Mouse (Mus musculus): ENCODE measurements at regions not wholly inside any gene's neighbourhood (a gene's known extent, or its start where the extent isn't known, plus 50 kb on each side); places are given as distances from the start of the nearest gene placed in this dataset.
"Not testable (repeated sequence)": the region's sequence is repeated elsewhere in the genome, so short reads cannot be mapped to it uniquely, and the experiment has no call there.

DNA sequence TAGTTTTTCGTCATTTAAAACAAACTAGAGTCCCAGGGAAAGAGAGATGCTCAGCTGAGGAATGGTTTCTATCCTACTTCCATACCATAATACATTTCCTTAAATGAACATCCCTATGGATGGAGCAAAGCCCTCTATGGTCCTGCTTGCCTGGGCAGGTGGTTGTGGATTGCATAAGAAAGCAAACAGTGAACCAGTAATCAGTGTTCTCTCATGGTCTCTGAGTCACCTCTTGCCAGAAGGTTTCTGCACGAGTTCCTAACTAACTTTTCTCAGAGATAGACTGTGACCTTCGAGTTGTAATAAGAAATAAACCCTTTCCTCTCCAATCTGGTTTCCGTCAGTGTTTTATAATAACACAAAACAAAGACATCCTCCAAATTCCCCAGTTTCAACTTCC lies 62.9 kb upstream of the Bet1 start:
- DNase-seq (ENCODE audit: low spot score) = peak; percentile 7

DNA sequence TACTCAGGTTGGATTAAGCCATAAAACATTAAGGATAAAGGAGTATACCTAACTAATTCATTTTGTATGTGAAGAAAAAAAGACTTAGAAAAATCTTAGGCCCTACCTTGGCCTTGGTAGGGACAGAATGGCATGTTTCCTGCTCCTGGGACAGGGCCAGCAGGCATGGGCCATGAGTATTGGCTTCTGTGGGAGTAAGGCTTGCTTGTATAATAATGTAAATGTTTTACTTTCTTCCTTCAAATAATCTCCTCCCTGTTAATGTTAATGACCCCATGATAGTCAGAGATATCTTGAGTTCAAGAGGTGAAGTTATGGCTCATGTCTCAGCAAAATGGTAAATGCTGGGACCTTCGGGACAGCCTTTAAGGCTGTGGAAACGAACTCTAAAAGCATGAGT lies 71.5 kb upstream of the Bet1 start:
- DNase-seq (ENCODE audit: low spot score) = no peak

DNA sequence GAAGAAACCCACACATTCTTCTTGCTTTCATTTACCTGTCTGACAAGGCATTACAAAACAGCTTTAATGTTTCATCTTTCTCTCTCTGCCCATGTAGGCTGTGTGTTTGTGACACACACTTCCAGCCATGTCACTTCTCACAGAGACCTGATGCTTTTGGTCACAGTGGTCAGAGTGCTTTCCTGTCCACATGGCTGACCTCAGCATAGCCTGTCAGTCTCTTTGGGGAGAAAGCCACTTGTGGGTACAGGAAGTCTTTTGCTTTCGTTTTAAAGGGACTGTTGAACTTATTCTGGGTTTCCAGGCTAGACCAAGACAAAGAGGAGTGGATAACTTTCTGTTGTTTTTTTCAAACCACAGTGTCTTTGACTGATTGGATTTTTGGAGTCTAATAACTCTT lies 77.0 kb upstream of the Bet1 start:
- no peak for DNase-seq (ENCODE audit: low spot score)

DNA sequence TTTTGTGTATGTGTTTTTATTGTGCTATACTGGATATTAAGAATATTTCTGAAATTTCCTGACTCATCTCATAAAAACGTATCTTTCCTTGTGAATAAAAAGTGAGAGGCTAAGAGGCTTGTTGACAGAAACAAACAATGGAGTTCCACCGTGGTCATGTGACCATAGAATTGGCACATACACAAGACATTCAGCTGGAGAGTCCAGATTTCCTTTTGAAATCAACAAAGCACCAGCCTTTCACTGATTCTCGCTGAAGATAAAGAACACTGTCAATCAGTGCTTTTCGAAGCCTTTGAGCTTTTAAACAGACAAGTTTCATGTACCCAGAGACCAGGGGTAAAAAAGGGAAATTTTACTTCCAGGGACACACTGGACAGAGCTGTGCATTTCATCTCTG lies 80.3 kb upstream of the Bet1 start:
- DNase-seq (ENCODE audit: low spot score) = no peak

DNA sequence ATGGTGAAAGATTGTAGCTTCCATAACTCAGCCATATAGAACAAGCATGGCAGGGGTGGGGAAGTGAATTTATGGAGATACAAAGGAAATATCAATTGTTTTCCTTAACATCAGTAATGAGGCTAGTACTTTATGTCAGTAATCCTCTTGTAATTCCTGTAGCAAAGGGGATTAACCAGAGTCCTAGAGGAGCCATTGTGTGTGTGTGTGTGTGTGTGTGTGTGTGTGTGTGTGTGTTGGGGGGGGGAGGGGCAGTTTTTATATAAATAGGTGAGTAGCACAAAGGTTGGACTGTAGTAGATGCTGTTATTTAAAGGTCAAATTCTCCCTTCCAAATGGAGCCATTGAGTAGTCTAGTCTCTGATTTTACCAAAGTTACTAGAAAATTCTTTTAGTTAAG lies 81.0 kb upstream of the Bet1 start:
- DNase-seq (ENCODE audit: low spot score) = no peak

DNA sequence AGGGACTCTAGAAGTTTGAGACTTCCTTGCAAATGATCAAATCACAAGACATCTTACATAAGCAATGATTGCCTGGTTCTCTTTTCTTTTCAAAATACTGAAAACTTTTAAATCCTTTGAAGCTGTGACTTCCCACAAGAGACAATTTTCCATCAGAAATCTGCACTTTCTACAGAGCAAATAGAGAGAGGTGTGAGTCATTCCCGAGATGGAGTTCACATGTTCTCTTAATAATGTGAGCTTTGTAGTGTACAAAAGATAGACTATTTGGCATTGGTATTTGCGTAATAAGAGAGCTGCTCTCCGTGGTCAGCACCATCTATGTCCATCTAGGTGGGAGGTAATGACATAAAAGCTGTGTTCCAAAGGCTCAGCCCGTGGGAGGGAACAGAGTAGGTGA lies 84.8 kb upstream of the Bet1 start:
- no peak for DNase-seq (ENCODE audit: low spot score)

DNA sequence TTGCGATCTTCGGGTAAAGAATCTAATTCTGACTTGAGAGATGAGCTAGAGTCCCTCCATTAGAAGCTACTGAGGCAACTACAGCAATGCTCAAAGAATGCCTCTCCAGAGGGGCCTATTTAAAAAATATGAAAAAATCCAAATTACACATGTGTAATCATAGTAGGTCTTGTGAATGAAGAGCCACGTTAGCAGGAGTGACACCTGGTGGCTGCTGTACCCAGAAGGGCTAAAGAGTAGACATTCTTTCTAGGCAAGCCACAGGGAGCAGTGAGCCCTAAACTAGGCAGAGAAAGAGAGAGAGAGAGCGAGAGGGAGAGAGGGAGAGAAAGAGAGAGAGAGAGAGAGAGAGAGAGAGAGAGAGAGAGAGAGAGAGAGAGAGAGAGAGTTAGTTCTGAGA lies 100.9 kb upstream of the Bet1 start:
- DNase-seq (ENCODE audit: low spot score) = no peak

DNA sequence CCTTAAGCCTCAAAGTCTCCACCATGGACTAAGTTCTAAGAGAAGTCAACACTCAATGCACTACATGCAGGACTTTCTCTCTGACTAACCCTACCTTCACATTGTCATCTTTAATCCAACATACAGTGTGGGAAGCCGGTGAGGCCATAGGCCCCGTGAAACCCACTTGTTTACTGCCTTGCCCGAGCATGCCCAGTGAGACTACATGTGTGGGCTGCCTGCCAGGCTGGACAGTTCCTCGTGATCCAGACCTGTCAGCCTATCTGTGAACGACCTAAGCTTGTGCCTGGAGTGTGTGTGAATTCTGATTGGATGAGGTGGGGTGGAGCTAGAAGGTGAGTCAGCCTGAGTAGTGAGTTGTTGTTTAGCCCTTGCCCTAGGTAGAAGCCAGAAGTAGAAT lies 104.2 kb upstream of the Bet1 start:
- peak; percentile 5 for DNase-seq (ENCODE audit: low spot score)

DNA sequence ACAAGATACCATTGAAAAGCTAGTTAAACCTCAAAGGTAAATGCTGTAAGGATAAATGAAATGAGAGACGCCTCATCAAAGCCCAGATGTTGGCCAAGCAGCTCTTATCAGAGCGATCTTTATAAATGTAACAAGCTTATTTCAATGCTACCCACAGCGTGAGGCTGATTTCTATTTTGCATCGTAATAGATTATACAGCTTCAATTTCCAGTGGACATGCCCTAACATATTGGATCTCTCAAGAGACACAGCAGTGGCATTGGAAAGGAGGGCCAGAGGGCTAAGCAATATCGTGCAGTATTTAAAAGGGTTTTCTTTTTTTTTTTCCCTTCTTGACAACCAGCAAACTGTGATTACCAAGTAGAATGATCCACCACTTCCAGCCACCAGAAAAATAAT lies 106.5 kb upstream of the Bet1 start:
- DNase-seq (ENCODE audit: low spot score) = no peak

DNA sequence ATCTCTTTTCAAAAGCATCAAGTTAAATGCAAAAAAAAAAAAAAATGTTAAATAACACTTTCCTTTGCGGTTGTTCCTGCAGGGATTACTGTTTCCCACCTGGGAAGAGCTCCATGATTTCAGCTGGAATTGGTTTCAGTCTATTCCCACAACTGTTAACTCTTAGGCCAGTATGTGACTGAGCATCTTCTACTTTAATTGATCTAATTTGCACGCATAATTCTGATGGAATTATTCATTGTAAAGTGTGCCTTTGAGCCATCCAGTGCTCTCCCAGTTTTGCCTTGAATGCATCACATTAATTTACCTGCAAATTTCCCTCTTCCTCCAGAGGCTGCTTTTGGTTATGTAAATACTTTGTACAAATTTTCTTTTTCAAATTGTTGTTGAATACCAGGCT lies 114.4 kb upstream of the Bet1 start:
- DNase-seq (ENCODE audit: low spot score) = no peak

DNA sequence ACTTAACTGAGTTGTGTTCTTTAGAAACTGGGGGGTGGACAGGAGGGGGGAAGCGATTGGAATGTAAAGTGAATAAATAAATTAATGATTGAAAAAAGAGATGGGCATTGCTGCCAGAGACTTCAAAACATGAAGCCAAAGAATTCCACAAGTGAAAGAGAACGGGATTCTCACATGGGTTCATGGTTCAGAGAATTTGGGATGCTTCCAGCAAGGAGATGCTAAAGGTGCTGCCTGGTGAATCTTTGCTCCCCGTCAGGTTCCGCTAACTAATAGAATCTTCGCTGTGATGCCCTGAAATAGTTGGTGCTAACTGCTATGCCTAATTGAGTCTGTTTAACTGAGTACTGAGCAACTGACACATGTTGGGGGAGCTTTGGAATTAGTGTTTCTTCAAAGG lies 118.9 kb upstream of the Bet1 start:
- no peak for DNase-seq (ENCODE audit: low spot score)

DNA sequence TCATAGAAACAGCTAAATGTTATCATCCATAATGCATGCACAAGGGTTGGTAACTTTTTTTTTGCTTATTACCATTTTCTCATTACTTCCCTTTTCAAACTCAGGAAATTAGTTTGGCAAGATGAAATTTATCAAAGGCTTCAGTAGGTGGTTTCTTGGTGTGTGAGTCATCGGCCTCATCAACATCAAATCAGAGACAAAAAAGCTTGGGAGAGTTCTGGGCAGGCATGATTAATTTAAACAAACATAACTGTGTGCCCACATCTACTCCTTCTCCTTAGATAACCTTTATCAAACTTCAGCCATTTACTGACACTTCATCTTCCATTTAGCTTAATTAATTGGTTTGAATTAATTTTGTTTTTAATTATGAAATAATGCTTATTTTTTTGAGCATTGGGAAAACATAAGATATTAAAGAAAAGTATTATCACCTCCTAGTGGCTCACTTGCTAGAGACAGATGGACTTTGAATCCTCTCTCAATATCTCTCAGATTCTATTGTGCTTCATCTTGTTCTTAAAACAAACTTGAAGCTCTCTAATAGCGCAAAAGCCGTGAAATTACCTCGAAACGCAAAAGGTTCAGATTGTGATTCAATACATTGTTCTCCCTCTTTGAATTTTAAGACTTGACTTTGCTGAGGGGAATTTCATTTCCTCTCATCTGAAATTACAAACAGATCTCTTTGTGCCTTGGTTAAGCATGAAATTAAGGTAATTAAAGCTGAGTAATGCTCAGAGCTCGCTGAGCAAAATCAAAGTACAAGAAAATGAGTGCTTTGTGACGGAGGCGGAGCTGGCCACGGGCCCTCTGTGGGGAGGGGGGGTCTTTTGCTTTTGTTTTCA lies 158.7 kb upstream of the Bet1 start:
- no peak for DNase-seq (ENCODE audit: low spot score)

DNA sequence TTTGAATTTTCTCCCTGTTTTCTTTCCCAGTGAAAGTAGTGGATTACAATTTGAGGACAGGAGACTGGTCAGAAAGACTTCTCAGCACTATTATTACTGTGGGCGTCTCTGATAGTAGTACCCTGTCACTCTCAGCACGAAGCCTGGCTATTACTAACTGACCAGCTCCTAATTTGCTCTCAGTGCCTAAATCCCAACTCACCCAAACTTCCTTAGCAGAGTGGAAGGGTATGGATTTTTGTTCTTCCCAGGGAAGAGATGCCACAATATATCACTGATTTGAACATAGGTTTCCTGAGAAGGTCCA lies 159.3 kb upstream of the Bet1 start:
- DNase-seq (ENCODE audit: low spot score) = no peak

DNA sequence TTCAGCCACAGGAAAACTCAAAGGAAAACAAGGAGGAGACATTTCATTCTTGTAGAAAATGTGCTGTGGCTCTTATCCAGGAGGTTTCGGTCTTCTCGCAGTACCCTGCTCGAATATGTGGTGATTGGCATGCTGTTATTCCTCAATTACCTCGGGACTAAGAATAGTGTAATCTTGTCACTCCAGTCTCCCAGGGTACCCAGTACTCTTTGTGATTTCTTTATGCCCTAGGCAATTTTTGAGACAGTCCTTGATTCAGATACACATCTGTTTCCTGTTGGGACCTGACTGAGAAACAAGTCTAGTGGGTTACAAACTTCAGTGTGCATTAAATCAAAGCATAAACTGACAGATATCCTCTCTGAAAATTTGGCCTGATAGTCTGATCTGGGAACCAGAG lies 189.8 kb upstream of the Bet1 start:
- no peak for DNase-seq (ENCODE audit: low spot score)

DNA sequence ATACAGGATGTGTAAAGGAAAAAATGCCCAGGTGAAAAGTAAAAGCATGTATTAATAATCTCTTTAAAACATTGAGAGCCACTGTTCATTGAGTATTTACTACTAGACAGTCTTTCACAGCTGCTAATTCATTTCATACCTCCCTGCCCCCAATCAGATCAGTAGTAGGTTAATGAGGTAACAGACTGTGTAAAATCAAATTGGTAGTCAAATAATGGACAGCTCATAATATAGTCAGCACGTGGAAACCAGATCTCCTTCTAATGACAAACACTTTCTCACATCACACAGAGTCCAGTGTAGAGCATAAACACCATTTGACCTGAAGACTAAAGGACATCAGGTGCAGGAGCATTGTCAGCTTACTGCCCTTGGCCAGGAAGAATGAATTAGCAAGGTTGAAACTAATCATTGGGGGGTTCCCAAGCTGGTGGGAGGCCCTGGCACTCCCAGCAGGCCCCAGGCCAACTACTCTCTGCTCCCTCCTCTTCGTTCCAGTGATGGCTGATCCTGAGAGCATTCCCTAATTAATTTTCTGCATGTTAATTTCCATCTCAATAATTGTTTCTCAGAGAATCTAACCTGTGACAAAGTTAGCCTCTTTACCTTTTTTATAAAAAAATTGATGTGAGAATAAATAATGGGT lies 190.6 kb upstream of the Bet1 start:
- DNase-seq (ENCODE audit: low spot score) = no peak

DNA sequence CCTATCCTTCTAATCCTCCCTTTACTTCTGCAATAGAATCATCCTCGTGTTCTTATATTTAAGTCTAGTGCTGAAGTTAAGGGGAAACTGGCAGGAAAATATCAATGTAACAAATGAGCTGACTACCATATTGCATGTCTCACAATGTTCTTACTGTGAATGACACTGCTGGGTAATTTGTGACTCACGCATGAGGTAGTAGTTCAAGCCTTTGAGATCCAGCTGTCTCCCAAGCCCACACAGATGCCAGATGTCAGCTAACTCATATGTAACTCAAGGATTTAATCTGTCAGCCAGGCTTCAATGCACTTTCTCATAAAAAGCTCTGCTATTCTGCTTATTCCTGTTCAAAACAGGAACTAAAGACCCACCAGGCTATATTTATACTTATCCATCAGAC lies 204.6 kb upstream of the Bet1 start:
- DNase-seq (ENCODE audit: low spot score) = no peak

DNA sequence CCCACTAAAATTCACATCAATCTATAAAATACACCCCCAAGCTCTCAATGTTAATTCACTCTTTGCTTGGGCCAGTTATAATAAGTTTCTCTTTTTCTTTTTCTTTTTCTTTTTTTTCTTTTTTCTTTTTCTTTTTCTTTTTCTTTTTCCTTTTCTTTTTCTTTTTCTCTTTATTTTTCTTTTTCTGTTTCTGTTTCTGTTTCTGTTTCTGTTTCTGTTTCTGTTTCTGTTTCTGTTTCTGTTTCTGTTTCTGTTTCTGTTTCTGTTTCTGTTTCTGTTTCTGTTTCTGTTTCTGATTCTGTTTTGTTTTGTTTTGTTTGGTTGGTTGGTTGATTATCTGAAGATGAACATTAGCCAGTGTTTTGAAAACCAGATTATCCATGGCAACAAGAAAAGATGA lies 201.2 kb upstream of the Col1a2 start:
- DNase-seq (ENCODE audit: low spot score) = not testable (repeated sequence)

DNA sequence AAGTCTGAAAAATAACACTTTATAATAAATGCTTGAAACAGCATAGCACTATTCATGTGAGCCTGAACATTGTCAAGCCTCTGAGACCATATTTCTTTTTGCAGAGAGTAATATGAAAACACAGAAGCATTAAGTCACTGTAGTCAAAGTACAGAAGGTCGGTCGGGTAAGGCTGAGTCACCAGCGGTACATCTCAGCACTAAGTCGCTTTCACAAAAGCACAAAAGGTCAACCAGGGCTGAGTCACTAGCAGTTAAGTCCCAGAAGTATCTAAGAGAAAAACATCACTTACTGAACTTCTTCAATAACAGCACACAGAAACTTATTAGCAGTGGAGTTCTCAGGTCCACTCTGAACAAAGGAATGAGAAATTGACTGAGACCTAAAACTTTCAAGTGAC lies 154.7 kb upstream of the Col1a2 start:
- DNase-seq (ENCODE audit: low spot score) = peak; percentile 11

DNA sequence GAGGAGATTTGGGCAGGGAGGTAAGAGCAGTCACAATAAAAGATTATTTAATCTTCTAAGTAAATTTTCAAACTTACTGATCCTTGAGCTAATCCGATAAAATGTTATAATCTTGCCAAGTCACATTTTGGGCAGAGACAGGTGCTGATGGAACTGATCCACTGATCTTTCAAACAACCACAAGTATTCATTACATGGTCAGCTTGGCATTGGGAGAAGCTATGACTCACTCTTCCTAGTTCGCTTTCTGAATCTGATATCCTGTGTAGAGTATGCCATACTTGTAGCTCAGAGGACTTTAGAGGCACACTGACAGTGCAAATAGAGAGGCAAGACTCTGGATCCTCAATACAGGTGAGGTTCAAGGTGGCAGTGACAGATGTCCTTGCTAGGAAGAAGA lies 142.4 kb upstream of the Col1a2 start:
- no peak for DNase-seq (ENCODE audit: low spot score)

DNA sequence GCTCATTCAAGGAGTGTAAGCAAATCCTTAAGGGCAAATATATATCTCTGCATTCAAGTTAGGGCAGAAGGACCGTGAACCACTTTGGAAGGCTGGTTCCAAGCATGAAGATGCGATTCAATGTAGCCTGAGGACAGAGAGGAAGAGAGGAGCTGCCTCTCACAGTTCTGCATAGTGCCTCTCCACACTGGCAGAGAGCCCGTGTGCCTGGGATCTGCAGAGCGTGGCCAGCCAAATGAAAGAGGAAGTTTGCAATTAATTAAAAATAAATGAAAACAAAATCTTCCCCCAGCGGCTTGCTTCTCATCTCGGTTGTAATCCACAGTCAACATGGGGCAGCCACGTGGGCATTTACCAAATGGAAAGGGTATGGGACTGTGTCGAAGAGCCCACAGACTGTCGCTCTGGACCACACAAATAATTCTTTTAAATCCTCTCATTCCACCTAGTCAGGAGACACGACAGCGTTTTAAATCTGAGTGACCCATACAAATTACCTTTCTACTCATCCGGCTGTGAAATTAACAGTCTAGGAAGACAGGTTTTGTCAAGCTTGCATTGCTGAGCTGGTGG lies 129.1 kb upstream of the Col1a2 start:
- no peak for DNase-seq (ENCODE audit: low spot score)

DNA sequence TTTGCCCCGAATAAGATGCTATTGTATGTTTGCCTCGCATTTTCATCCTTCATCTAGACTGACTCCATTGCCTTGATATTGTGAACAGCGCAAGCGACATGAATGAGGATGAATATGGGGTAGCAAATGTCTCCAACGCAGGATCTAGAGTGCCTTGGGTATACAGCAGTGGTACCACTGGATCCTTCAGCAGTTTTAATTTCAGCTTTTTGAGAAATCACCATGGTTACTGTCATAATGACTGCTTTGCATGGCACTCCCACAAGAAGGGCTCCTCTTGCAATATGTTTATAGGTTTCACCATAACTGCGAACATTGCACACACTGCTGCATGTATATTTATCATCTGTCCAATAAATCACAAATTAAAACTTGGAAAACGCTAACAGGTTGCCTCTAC lies 107.8 kb upstream of the Col1a2 start:
- no peak for DNase-seq (ENCODE audit: low spot score)

DNA sequence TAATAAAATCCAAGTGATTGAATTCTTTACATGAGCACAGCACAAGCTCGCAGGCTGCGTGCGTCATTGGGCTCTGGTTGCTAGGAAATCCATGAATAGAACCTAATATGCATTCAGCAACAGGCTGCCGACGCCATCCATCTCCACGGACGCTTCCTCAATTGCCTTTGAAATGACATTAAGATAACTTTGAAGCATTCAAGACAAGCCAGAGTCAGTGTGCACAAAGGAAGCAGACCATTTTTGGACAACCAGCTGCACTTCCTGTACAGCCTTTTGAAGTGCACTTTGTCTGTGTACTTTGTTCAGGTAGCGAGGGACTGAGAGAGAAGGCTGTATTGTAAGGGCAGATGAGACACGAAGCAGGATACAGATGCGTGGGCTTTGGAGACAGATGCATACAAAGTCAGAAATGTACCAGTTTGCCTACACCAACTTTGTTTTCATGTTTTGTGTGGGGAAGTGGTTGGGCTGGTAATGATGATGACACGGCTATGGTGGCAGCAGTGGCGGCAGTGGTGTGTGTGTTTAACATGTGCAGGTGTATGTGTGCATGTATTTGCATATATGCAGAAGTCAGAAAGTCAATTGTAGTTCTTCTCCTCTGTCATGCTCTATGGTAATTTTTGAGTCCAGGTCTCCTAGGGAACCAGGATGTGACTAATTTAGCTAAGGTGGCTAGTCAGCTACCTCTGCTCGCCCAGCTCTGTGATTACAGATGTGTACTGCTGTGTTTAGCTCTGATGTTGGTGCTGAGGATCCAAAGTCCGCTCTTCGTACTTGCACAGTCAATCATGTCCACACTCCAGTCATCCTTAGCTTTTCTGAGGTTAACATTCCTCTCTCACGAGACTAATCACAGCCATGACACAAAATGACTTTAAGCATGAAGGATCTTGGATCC lies 106.7 kb upstream of the Col1a2 start:
- no peak for DNase-seq (ENCODE audit: low spot score)

DNA sequence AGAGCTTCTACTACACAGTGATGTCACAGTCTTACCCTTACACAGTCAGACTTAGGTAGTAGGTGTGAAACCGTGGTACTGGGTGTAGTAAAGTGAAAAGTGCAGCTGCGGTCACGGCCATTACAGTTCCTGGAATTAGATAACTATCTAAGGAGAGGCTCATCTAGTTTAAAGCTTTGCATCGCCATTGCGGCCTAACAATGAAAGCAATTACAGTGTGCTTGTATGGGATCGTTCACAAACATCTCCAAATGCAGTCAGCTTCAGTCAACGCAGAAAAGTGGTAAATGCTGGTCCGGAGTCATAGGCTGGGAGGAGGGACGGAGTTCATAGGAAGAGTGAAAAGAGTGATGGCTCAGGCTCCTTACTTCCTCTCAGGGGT lies 106.0 kb upstream of the Col1a2 start:
- no peak for DNase-seq (ENCODE audit: low spot score)
